14 mouse cellular contexts compared by ENCODE assay signal in genomic region chr19:10148555-10148954, GRCm38 (mm10). TPM values are rescaled to one million over a fixed set of nuclear protein-coding genes. Genes with fewer than 3 reads are reported as not detected.
DNase-seq lines count a peak whose midpoint lies in the region; ATAC-seq and TF ChIP-seq lines count a peak whose summit lies in the region.
"Had no signal": no experiment of that assay in that cellular context is flagged by ENCODE, and none has a peak within 500 bp of the region (broad histone marks: within the 10 kb centered on the region; RNA-seq: fewer than 3 reads in every experiment).

No protein-coding gene starts in this region.

- WGBS in intestine, embryonic 14.5 days: 54% methylated on average over 6 of the region's 6 CpGs
- 72% methylated on average over 6 of the region's 6 CpGs for WGBS in intestine, postnatal 0 days
- WGBS in heart, postnatal 0 days: 54% methylated on average over 6 of the region's 6 CpGs
- WGBS in hindbrain, embryonic 14.5 days: 85% methylated on average over 6 of the region's 6 CpGs

- TF ChIP-seq CTCF in intestine, postnatal 0 days (IDR thresholded peaks at IDR 0.05; ENCODE audit: low read depth): no peak
- no peak for TF ChIP-seq CTCF in heart, postnatal 0 days (IDR thresholded peaks at IDR 0.05; ENCODE audit: low read depth)

- H3K27me3 ChIP-seq in intestine, embryonic 14.5 days (replicated peaks; ENCODE audit: control insufficient read depth, insufficient read depth, low read length): no peaks in the 10 kb centered on the region
- no peaks in the 10 kb centered on the region for H3K27me3 ChIP-seq in intestine, postnatal 0 days (replicated peaks; ENCODE audit: control insufficient read depth, insufficient read depth, low read length)
- H3K27me3 ChIP-seq in heart, postnatal 0 days (ENCODE audit: control insufficient read depth, insufficient read depth, low read length): no peaks in the 10 kb centered on the region
- H3K27me3 ChIP-seq in hindbrain, embryonic 14.5 days (ENCODE audit: control insufficient read depth, insufficient read depth, low read length): no peaks in the 10 kb centered on the region
- H3K27me3 ChIP-seq: embryonic facial prominence, embryonic 12.5 days; forebrain, embryonic 15.5 days; kidney, embryonic 15.5 days; liver, embryonic 12.5 days had no signal

- no peak for ATAC-seq in intestine, embryonic 14.5 days (replicated peaks; ENCODE audit: low FRiP score, low TSS enrichment, low read depth)
- ATAC-seq in intestine, postnatal 0 days: no peak
- ATAC-seq in heart, postnatal 0 days (ENCODE audit: insufficient read depth, low read depth): no peak
- ATAC-seq in cerebellum, adult (ENCODE audit: insufficient number of reproducible peaks, low FRiP score, low TSS enrichment): no peak
- ATAC-seq in hindbrain, embryonic 14.5 days (ENCODE audit: low FRiP score): no peak
- ATAC-seq: forebrain, embryonic 15.5 days had no signal

- H3K4me1 ChIP-seq in intestine, embryonic 14.5 days (replicated peaks; ENCODE audit: control insufficient read depth, insufficient read depth, low read length): no peaks in the 10 kb centered on the region
- H3K4me1 ChIP-seq in intestine, postnatal 0 days (replicated peaks; ENCODE audit: control insufficient read depth, insufficient read depth, low read length): no peaks in the 10 kb centered on the region
- no peaks in the 10 kb centered on the region for H3K4me1 ChIP-seq in heart, postnatal 0 days (ENCODE audit: control insufficient read depth, insufficient read depth)
- no peaks in the 10 kb centered on the region for H3K4me1 ChIP-seq in hindbrain, embryonic 14.5 days (replicated peaks; ENCODE audit: control insufficient read depth, insufficient read depth, low read length)
- H3K4me1 ChIP-seq: embryonic facial prominence, embryonic 12.5 days; forebrain, embryonic 15.5 days; kidney, embryonic 15.5 days had no signal

- no peak for TF ChIP-seq EP300 in heart, postnatal 0 days (IDR thresholded peaks at IDR 0.05; ENCODE audit: low read depth)

- no peaks in the 10 kb centered on the region for H3K9me3 ChIP-seq in intestine, embryonic 14.5 days (ENCODE audit: control insufficient read depth, low read length)
- H3K9me3 ChIP-seq in intestine, postnatal 0 days (ENCODE audit: control insufficient read depth): no peaks in the 10 kb centered on the region
- H3K9me3 ChIP-seq in heart, postnatal 0 days (replicated peaks; ENCODE audit: control insufficient read depth, low read length): no peaks in the 10 kb centered on the region
- H3K9me3 ChIP-seq in hindbrain, embryonic 14.5 days (ENCODE audit: control insufficient read depth, low read length): no peaks in the 10 kb centered on the region
- H3K9me3 ChIP-seq: embryonic facial prominence, embryonic 12.5 days; forebrain, embryonic 15.5 days; kidney, embryonic 15.5 days; liver, embryonic 12.5 days had no signal

- no peak for DNase-seq in intestine, embryonic 14.5 days (ENCODE audit: low spot score)
- peak; percentile 61 for DNase-seq in 3T3-L1 (ENCODE audit: low read depth, low spot score)
- DNase-seq in adrenal gland, postnatal 25 days: peak; percentile 16
- DNase-seq in heart, postnatal 0 days (ENCODE audit: low spot score): no peak
- DNase-seq in frontal cortex, postnatal 14 days (ENCODE audit: low spot score in 2 of 2): no peak
- no peak for DNase-seq in hindbrain, embryonic 14.5 days (ENCODE audit: low spot score)
- DNase-seq: cerebellum, adult 11-12 months; retina, postnatal 1 day had no signal

- no peak overlapping the region for H3K4me2 ChIP-seq in intestine, embryonic 14.5 days (ENCODE audit: low read length)
- H3K4me2 ChIP-seq in intestine, postnatal 0 days (replicated peaks; ENCODE audit: low read depth): no peak overlapping the region
- 0 out of 2 replicates have a peak overlapping the region, but pooled peaks have one; percentile 2 for H3K4me2 ChIP-seq in heart, postnatal 0 days (ENCODE audit: low read depth, low read length)
- no peak overlapping the region for H3K4me2 ChIP-seq in hindbrain, embryonic 14.5 days (replicated peaks)
- H3K4me2 ChIP-seq: embryonic facial prominence, embryonic 12.5 days; forebrain, embryonic 15.5 days; kidney, embryonic 15.5 days; liver, embryonic 12.5 days had no signal

- H3K9ac ChIP-seq in intestine, embryonic 14.5 days (ENCODE audit: low read length): no peak overlapping the region
- no peak overlapping the region for H3K9ac ChIP-seq in intestine, postnatal 0 days (ENCODE audit: low read depth, low read length)
- no peak overlapping the region for H3K9ac ChIP-seq in heart, postnatal 0 days (replicated peaks; ENCODE audit: low read depth, low read length)
- no peak overlapping the region for H3K9ac ChIP-seq in hindbrain, embryonic 14.5 days
- H3K9ac ChIP-seq: embryonic facial prominence, embryonic 12.5 days; forebrain, embryonic 15.5 days; kidney, embryonic 15.5 days; liver, embryonic 12.5 days had no signal

- no peaks in the 10 kb centered on the region for H3K36me3 ChIP-seq in intestine, embryonic 14.5 days (ENCODE audit: control insufficient read depth, insufficient read depth, low read length)
- H3K36me3 ChIP-seq in intestine, postnatal 0 days (ENCODE audit: control insufficient read depth, insufficient read depth): no peaks in the 10 kb centered on the region
- no peaks in the 10 kb centered on the region for H3K36me3 ChIP-seq in heart, postnatal 0 days (replicated peaks; ENCODE audit: control insufficient read depth, insufficient read depth, low read length)
- H3K36me3 ChIP-seq in hindbrain, embryonic 14.5 days (replicated peaks; ENCODE audit: control insufficient read depth, insufficient read depth): no peaks in the 10 kb centered on the region
- H3K36me3 ChIP-seq: embryonic facial prominence, embryonic 12.5 days; forebrain, embryonic 15.5 days; kidney, embryonic 15.5 days; liver, embryonic 12.5 days had no signal

- peak overlapping the region; percentile 54 for H3K27ac ChIP-seq in intestine, embryonic 14.5 days (ENCODE audit: low read depth)
- no peak overlapping the region for H3K27ac ChIP-seq in intestine, postnatal 0 days (ENCODE audit: low read depth, low read length)
- H3K27ac ChIP-seq in heart, postnatal 0 days (ENCODE audit: low read depth): no peak overlapping the region
- no peak overlapping the region for H3K27ac ChIP-seq in hindbrain, embryonic 14.5 days
- H3K27ac ChIP-seq: embryonic facial prominence, embryonic 12.5 days; forebrain, embryonic 15.5 days; kidney, embryonic 15.5 days; liver, embryonic 12.5 days had no signal

- H3K4me3 ChIP-seq in intestine, embryonic 14.5 days (ENCODE audit: low read depth, low read length): no peak overlapping the region
- H3K4me3 ChIP-seq in intestine, postnatal 0 days (ENCODE audit: low read depth, low read length): no peak overlapping the region
- no peak overlapping the region for H3K4me3 ChIP-seq in heart, postnatal 0 days (ENCODE audit: low read depth, low read length)
- no peak overlapping the region for H3K4me3 ChIP-seq in hindbrain, embryonic 14.5 days (replicated peaks; ENCODE audit: low read length)
- H3K4me3 ChIP-seq: embryonic facial prominence, embryonic 12.5 days; forebrain, embryonic 15.5 days; kidney, embryonic 15.5 days; liver, embryonic 12.5 days had no signal

RNA-seq across cellular contexts. Expression of gene Fads1, which starts 34.1 kb away (rescaled TPM):
- polyA plus RNA-seq in intestine, embryonic 14.5 days (2014; fragmentation: Nextera tagmentation; extraction: Ambion mirVana): 134 and 142 TPM in 2 replicates
- 26.9 and 29.8 TPM in 2 replicates for polyA plus RNA-seq in intestine, postnatal 0 days (2015; fragmentation: Nextera tagmentation; extraction: Ambion mirVana)
- total RNA-seq in adrenal gland, postnatal 25 days (2021): 931 and 942 TPM in 2 replicates
- 60.1 and 62.4 TPM in 2 replicates for total RNA-seq in heart, postnatal 0 days (2014; rRNA removed; ENCODE audit: low replicate concordance)
- 21.5 and 22.1 TPM in 2 replicates for polyA plus RNA-seq in heart, postnatal 0 days (2015; fragmentation: Nextera tagmentation; extraction: Ambion mirVana)
- 148 and 156 TPM in 2 replicates for polyA plus RNA-seq in hindbrain, embryonic 14.5 days (2014; fragmentation: Nextera tagmentation; extraction: Ambion mirVana)

RNA-seq across cellular contexts. Expression of gene Fads2, which starts 47.0 kb away (rescaled TPM):
- 64.2 and 71.4 TPM in 2 replicates for polyA plus RNA-seq in intestine, embryonic 14.5 days (2014; fragmentation: Nextera tagmentation; extraction: Ambion mirVana)
- 46.8 and 54.2 TPM in 2 replicates for polyA plus RNA-seq in intestine, postnatal 0 days (2015; fragmentation: Nextera tagmentation; extraction: Ambion mirVana)
- 1,800 and 1,888 TPM in 2 replicates for total RNA-seq in adrenal gland, postnatal 25 days (2021)
- 15.9 and 22.0 TPM in 2 replicates for total RNA-seq in heart, postnatal 0 days (2014; rRNA removed; ENCODE audit: low replicate concordance)
- polyA plus RNA-seq in heart, postnatal 0 days (2015; fragmentation: Nextera tagmentation; extraction: Ambion mirVana): 11.4 and 13.1 TPM in 2 replicates
- 70.5 and 87.5 TPM in 2 replicates for polyA plus RNA-seq in hindbrain, embryonic 14.5 days (2014; fragmentation: Nextera tagmentation; extraction: Ambion mirVana)

RNA-seq across cellular contexts. Expression of gene Tmem258, which starts 55.3 kb away (rescaled TPM):
- 462 and 499 TPM in 2 replicates for polyA plus RNA-seq in intestine, embryonic 14.5 days (2014; fragmentation: Nextera tagmentation; extraction: Ambion mirVana)
- polyA plus RNA-seq in intestine, postnatal 0 days (2015; fragmentation: Nextera tagmentation; extraction: Ambion mirVana): 339 and 369 TPM in 2 replicates
- total RNA-seq in adrenal gland, postnatal 25 days (2021): 141 and 171 TPM in 2 replicates
- total RNA-seq in heart, postnatal 0 days (2014; rRNA removed; ENCODE audit: low replicate concordance): 188 and 194 TPM in 2 replicates
- polyA plus RNA-seq in heart, postnatal 0 days (2015; fragmentation: Nextera tagmentation; extraction: Ambion mirVana): 367 and 368 TPM in 2 replicates
- polyA plus RNA-seq in hindbrain, embryonic 14.5 days (2014; fragmentation: Nextera tagmentation; extraction: Ambion mirVana): 324 and 357 TPM in 2 replicates

RNA-seq across cellular contexts. Expression of gene Fen1, which starts 55.4 kb away (rescaled TPM):
- 93.8 and 95.6 TPM in 2 replicates for polyA plus RNA-seq in intestine, embryonic 14.5 days (2014; fragmentation: Nextera tagmentation; extraction: Ambion mirVana)
- 30.4 and 33.0 TPM in 2 replicates for polyA plus RNA-seq in intestine, postnatal 0 days (2015; fragmentation: Nextera tagmentation; extraction: Ambion mirVana)
- total RNA-seq in adrenal gland, postnatal 25 days (2021): 16.9 and 17.9 TPM in 2 replicates
- total RNA-seq in heart, postnatal 0 days (2014; rRNA removed; ENCODE audit: low replicate concordance): 32.9 and 34.9 TPM in 2 replicates
- polyA plus RNA-seq in heart, postnatal 0 days (2015; fragmentation: Nextera tagmentation; extraction: Ambion mirVana): 19.1 and 20.2 TPM in 2 replicates
- polyA plus RNA-seq in hindbrain, embryonic 14.5 days (2014; fragmentation: Nextera tagmentation; extraction: Ambion mirVana): 24.2 and 24.8 TPM in 2 replicates

Comparison
In these comparisons a context has a peak if more than half of its experiments do, and no peak if none do; other contexts are left out.
1. DNase-seq: peak in 3T3-L1 (single experiment) and adrenal gland, postnatal 25 days (single experiment); none in intestine, embryonic 14.5 days (single experiment), heart, postnatal 0 days (single experiment), frontal cortex, postnatal 14 days (0 of 2) and hindbrain, embryonic 14.5 days (single experiment).